8 mouse cellular contexts compared by ENCODE assay signal in genomic region chr17:81480351-81481161, GRCm38 (mm10). TPM values are rescaled to one million over a fixed set of nuclear protein-coding genes. Genes with fewer than 3 reads are reported as not detected.
A peak's percentile ranks its signal among the peaks of the same experiment; 100 is the strongest.
DNase-seq lines count a peak whose midpoint lies in the region; ATAC-seq and TF ChIP-seq lines count a peak whose summit lies in the region.

No protein-coding gene starts in this region.

- peak overlapping the region; percentile 62 for H3K27ac ChIP-seq in hindbrain, embryonic 12.5 days
- H3K27ac ChIP-seq in neural tube, embryonic 15.5 days (replicated peaks): peak overlapping the region; percentile 79

- no peaks in the 10 kb centered on the region for H3K36me3 ChIP-seq in hindbrain, embryonic 12.5 days
- H3K36me3 ChIP-seq in neural tube, embryonic 15.5 days: no peaks in the 10 kb centered on the region

- DNase-seq in left cerebral cortex, postnatal 4 days: peak; percentile 69
- DNase-seq in left cerebral cortex, postnatal 25 days (ENCODE audit: low spot score in 2 of 2): no peak
- DNase-seq in adrenal gland, postnatal 10 days: peak; percentile 92
- peak; percentile 77 for DNase-seq in gastrocnemius, adult 18-20 months (ENCODE audit: low spot score)
- DNase-seq in lung, adult 2 months: peak; percentile 65
- no peak for DNase-seq in left cerebral cortex, adult 9 months (ENCODE audit: low spot score in 2 of 2)

- H3K4me1 ChIP-seq in hindbrain, embryonic 12.5 days: peaks cover 16% of the 10 kb centered on the region
- H3K4me1 ChIP-seq in lung, adult 2 months (ENCODE audit: control insufficient read depth, insufficient read depth, low read length): no peaks in the 10 kb centered on the region; the same call in 1 of the 2 replicates
- peaks cover 22% of the 10 kb centered on the region for H3K4me1 ChIP-seq in neural tube, embryonic 15.5 days

- intact Hi-C loops in left cerebral cortex, postnatal 4 days (cut with DNase I): no loop called here
- intact Hi-C loops in left cerebral cortex, postnatal 25 days (cut with DNase I): no loop called here

- no peaks in the 10 kb centered on the region for H3K9me3 ChIP-seq in hindbrain, embryonic 12.5 days (replicated peaks)
- H3K9me3 ChIP-seq in neural tube, embryonic 15.5 days (replicated peaks): no peaks in the 10 kb centered on the region

- 63% methylated on average over 21 of the region's 21 CpGs for WGBS in hindbrain, embryonic 12.5 days
- WGBS in lung, adult 2 months: 55% methylated on average over 21 of the region's 21 CpGs
- 46% methylated on average over 21 of the region's 21 CpGs for WGBS in neural tube, embryonic 15.5 days

- H3K27me3 ChIP-seq in hindbrain, embryonic 12.5 days: no peaks in the 10 kb centered on the region
- no peaks in the 10 kb centered on the region for H3K27me3 ChIP-seq in neural tube, embryonic 15.5 days (replicated peaks)

- TF ChIP-seq POLR2A in lung, adult 2 months (IDR thresholded peaks at IDR 0.05; ENCODE audit: borderline replicate concordance, extremely low read depth, low read depth, low read length): no peak

- no peak overlapping the region for H3K4me3 ChIP-seq in hindbrain, embryonic 12.5 days
- no peak overlapping the region for H3K4me3 ChIP-seq in lung, adult 2 months (replicated peaks; ENCODE audit: extremely low read depth, low read depth, low read length)
- H3K4me3 ChIP-seq in neural tube, embryonic 15.5 days (replicated peaks): 0 out of 2 replicates have a peak overlapping the region, but pooled peaks have one; percentile 8

- ATAC-seq in hindbrain, embryonic 12.5 days (ENCODE audit: low FRiP score): peak; percentile 86
- peak; percentile 81 for ATAC-seq in neural tube, embryonic 15.5 days (ENCODE audit: low FRiP score)

- no peak overlapping the region for H3K9ac ChIP-seq in hindbrain, embryonic 12.5 days
- H3K9ac ChIP-seq in neural tube, embryonic 15.5 days (replicated peaks): 0 out of 2 replicates have a peak overlapping the region, but pooled peaks have one; percentile 7

- H3K4me2 ChIP-seq in hindbrain, embryonic 12.5 days (replicated peaks): peak overlapping the region; percentile 15; the same call in 1 of the 2 replicates
- H3K4me2 ChIP-seq in neural tube, embryonic 15.5 days: peak overlapping the region; percentile 40

- TF ChIP-seq CTCF in lung, adult 2 months (IDR thresholded peaks at IDR 0.05; ENCODE audit: insufficient read depth, low read length): no peak

RNA-seq across cellular contexts. Expression of gene Gm11096, which starts 39.0 kb away (rescaled TPM):
- total RNA-seq in left cerebral cortex, postnatal 4 days (2021): not detected
- total RNA-seq in left cerebral cortex, postnatal 25 days (2021): not detected
- not detected for total RNA-seq in adrenal gland, postnatal 10 days (2021)
- not detected for total RNA-seq in gastrocnemius, adult 18-20 months (2021)
- not detected in 2 replicates for polyA plus RNA-seq in hindbrain, embryonic 12.5 days (2016; fragmentation: Nextera tagmentation; extraction: Ambion mirVana)
- polyA plus RNA-seq in lung, adult 2 months (2012; rRNA removed): not detected in 2 replicates
- not detected in 2 replicates for polyA plus RNA-seq in neural tube, embryonic 15.5 days (2015; fragmentation: Nextera tagmentation; extraction: Ambion mirVana)

Comparison
In these comparisons a context has a peak if more than half of its experiments do, and no peak if none do; other contexts are left out.
1. DNase-seq: peak in left cerebral cortex, postnatal 4 days (single experiment), adrenal gland, postnatal 10 days (single experiment), gastrocnemius, adult 18-20 months (single experiment) and lung, adult 2 months (single experiment); none in left cerebral cortex, postnatal 25 days (0 of 2) and left cerebral cortex, adult 9 months (0 of 2).